Mouse (Mus musculus) MEL (cell line): ENCODE measurements around the gene Zfyve21. TPM values are rescaled to one million over a fixed set of nuclear protein-coding genes. Genes with fewer than 3 reads are reported as not detected.

ENCODE experiments used
- DNase-seq: peaks from one replicate; pipeline ENCODE4 v3.0.0; 2011; ENCODE audit warnings: low read depth, low spot score
- H3K27ac ChIP-seq: 2 replicates; pipeline ENCODE4 v1.5.1; 2012; ENCODE audit warnings: low read depth, mild to moderate bottlenecking, control low read depth, low read length, moderate library complexity; ENCODE audit not compliant: control insufficient read depth
- H3K27me3 ChIP-seq, 2 experiments: fragments of 150-350 bp in 1 of 2; sonication (generic) in 1 of 2; 2 replicates each; pipeline ENCODE4 v1.6.1; 2012; ENCODE audit warnings: low read length in 2 of 2, mild to moderate bottlenecking in 2 of 2, improper control_type of control experiment in 1 of 2, moderate library complexity in 1 of 2; ENCODE audit not compliant: insufficient read depth in 2 of 2, control insufficient read depth in 1 of 2
- H3K36me3 ChIP-seq, 2 experiments: 2 replicates each; pipeline ENCODE4 v1.6.1; 2012 to 2014; ENCODE audit warnings: low read length in 2 of 2, improper control_type of control experiment in 1 of 2, inconsistent platforms in 1 of 2, mild to moderate bottlenecking in 1 of 2; ENCODE audit not compliant: insufficient read depth in 2 of 2, control insufficient read depth in 1 of 2
- H3K4me1 ChIP-seq, 2 experiments: fragments of 150-350 bp in 1 of 2; sonication (generic) in 1 of 2; 2 replicates each; pipeline ENCODE4 v1.6.1; 2012; ENCODE audit warnings: low read length in 2 of 2, improper control_type of control experiment in 1 of 2, mild to moderate bottlenecking in 1 of 2; ENCODE audit not compliant: insufficient read depth in 2 of 2, control insufficient read depth in 1 of 2
- H3K4me3 ChIP-seq, 2 experiments: fragments of 150-350 bp in 1 of 2; sonication (generic) in 1 of 2; 2 replicates each; pipeline ENCODE4 v1.5.1; 2012; ENCODE audit warnings: low read depth in 2 of 2, low read length in 2 of 2, mild to moderate bottlenecking in 2 of 2, moderate library complexity in 2 of 2, control low read depth in 1 of 2, improper control_type of control experiment in 1 of 2; ENCODE audit not compliant: control insufficient read depth in 1 of 2, insufficient read depth in 1 of 2
- H3K79me2 ChIP-seq: 2 replicates; pipeline ENCODE4 v1.6.1; 2012; ENCODE audit warnings: mild to moderate bottlenecking, low read length, moderate library complexity; ENCODE audit not compliant: control insufficient read depth, poor library complexity, insufficient read depth
- H3K9ac ChIP-seq: 2 replicates; pipeline ENCODE4 v1.6.1; 2012; ENCODE audit warnings: low read depth, mild to moderate bottlenecking, control low read depth, low read length, moderate library complexity; ENCODE audit not compliant: control insufficient read depth, poor library complexity, severe bottlenecking
- H3K9me3 ChIP-seq: fragments of 150-350 bp; sonication (generic); replicated peaks from 2 replicates; pipeline ENCODE4 v1.6.1; 2012; ENCODE audit warnings: mild to moderate bottlenecking, low read length, improper control_type of control experiment, moderate library complexity; ENCODE audit not compliant: insufficient read depth
- BHLHE40 ChIP-seq: IDR thresholded peaks from 2 replicates; pipeline ENCODE4 v1.6.1; 2012; ENCODE audit warnings: low read depth, mild to moderate bottlenecking, inconsistent platforms, low read length, improper control_type of control experiment, borderline replicate concordance
- CHD1 ChIP-seq: IDR thresholded peaks from 2 replicates; pipeline ENCODE4 v1.6.1; 2012; ENCODE audit warnings: low read depth, mild to moderate bottlenecking, inconsistent platforms, low read length, improper control_type of control experiment
- CHD2 ChIP-seq: IDR thresholded peaks from 2 replicates; pipeline ENCODE4 v1.6.1; 2011; ENCODE audit warnings: low read length, improper control_type of control experiment
- E2F4 ChIP-seq: IDR thresholded peaks from 2 replicates; pipeline ENCODE4 v1.6.1; 2011; ENCODE audit warnings: low read depth, low read length, improper control_type of control experiment, borderline replicate concordance
- ETS1 ChIP-seq: IDR thresholded peaks from 2 replicates; pipeline ENCODE4 v1.6.1; 2012; ENCODE audit warnings: low read depth, mild to moderate bottlenecking, inconsistent platforms, low read length, improper control_type of control experiment, moderate library complexity
- GABPA ChIP-seq: IDR thresholded peaks from 2 replicates; pipeline ENCODE4 v1.6.1; 2012; ENCODE audit warnings: low read depth, mild to moderate bottlenecking, inconsistent platforms, low read length, improper control_type of control experiment, moderate library complexity
- GATA1 ChIP-seq: IDR thresholded peaks from 2 replicates; pipeline ENCODE4 v1.6.1; 2011; ENCODE audit warnings: low read depth, low read length, improper control_type of control experiment
- HCFC1 ChIP-seq: IDR thresholded peaks from 2 replicates; pipeline ENCODE4 v1.6.1; 2012; ENCODE audit warnings: low read depth, mild to moderate bottlenecking, inconsistent platforms, low read length, improper control_type of control experiment, moderate library complexity
- KAT2A ChIP-seq: conservative IDR thresholded peaks from 2 replicates; pipeline ENCODE4 v1.6.1; 2012; ENCODE audit warnings: low read depth, low read length, improper control_type of control experiment, inconsistent platforms
- MAZ ChIP-seq: IDR thresholded peaks from 2 replicates; pipeline ENCODE4 v1.6.1; 2012; ENCODE audit warnings: low read depth, mild to moderate bottlenecking, inconsistent platforms, low read length, improper control_type of control experiment
- MYC ChIP-seq: IDR thresholded peaks from 2 replicates; pipeline ENCODE4 v1.6.1; 2011; ENCODE audit warnings: low read depth, mild to moderate bottlenecking, low read length, improper control_type of control experiment, moderate library complexity
- NRF1 ChIP-seq: IDR thresholded peaks from 2 replicates; pipeline ENCODE4 v1.6.1; 2014; ENCODE audit warnings: low read depth, mild to moderate bottlenecking, inconsistent platforms, low read length, improper control_type of control experiment, moderate library complexity; ENCODE audit not compliant: poor library complexity, insufficient read depth, severe bottlenecking
- POLR2AphosphoS2 ChIP-seq: IDR thresholded peaks from 2 replicates; pipeline ENCODE4 v1.6.1; 2011; ENCODE audit warnings: low read length, improper control_type of control experiment
- POLR2AphosphoS5 ChIP-seq: IDR thresholded peaks from 2 replicates; pipeline ENCODE4 v1.6.1; 2012; ENCODE audit warnings: low read depth, borderline replicate concordance, mild to moderate bottlenecking, inconsistent platforms, low read length, moderate library complexity, mixed read lengths
- RAD21 ChIP-seq: IDR thresholded peaks from 2 replicates; pipeline ENCODE4 v1.6.1; 2011; ENCODE audit warnings: mild to moderate bottlenecking, low read depth, low read length, improper control_type of control experiment
- SMC3 ChIP-seq: IDR thresholded peaks from 2 replicates; pipeline ENCODE4 v1.6.1; 2011; ENCODE audit warnings: low read depth, low read length, improper control_type of control experiment
- UBTF ChIP-seq: IDR thresholded peaks from 2 replicates; pipeline ENCODE4 v1.6.1; 2012; ENCODE audit warnings: low read depth, mild to moderate bottlenecking, inconsistent platforms, low read length, improper control_type of control experiment, moderate library complexity, borderline replicate concordance; ENCODE audit not compliant: insufficient read depth
- USF1 ChIP-seq: IDR thresholded peaks from 2 replicates; pipeline ENCODE4 v1.6.1; 2014; ENCODE audit warnings: low read depth, mild to moderate bottlenecking, inconsistent platforms, low read length, improper control_type of control experiment, moderate library complexity
- ZC3H11A ChIP-seq: IDR thresholded peaks from 2 replicates; pipeline ENCODE4 v1.6.1; 2012; ENCODE audit warnings: low read depth, mild to moderate bottlenecking, inconsistent platforms, low read length, improper control_type of control experiment
- ZMIZ1 ChIP-seq: IDR thresholded peaks from 2 replicates; pipeline ENCODE4 v1.6.1; 2012; ENCODE audit warnings: low read depth, mild to moderate bottlenecking, inconsistent platforms, low read length, improper control_type of control experiment, moderate library complexity
- ZNF384 ChIP-seq: IDR thresholded peaks from 2 replicates; pipeline ENCODE4 v1.6.1; 2012; ENCODE audit warnings: low read depth, mild to moderate bottlenecking, inconsistent platforms, low read length, improper control_type of control experiment
- polyA plus RNA-seq, 2 experiments: library from polyadenylated mRNA; stranded (reverse) in 1 of 2; unstranded in 1 of 2; fragments of >175 nt in 1 of 2; fragments of >200 nt in 1 of 2; gene quantifications; 2 replicates each; pipeline versions ENCODE4 v1.2.1 to v1.2.4; 2012; ENCODE audit warnings: low replicate concordance in 2 of 2, low read depth in 1 of 2; ENCODE audit not compliant: insufficient read length in 2 of 2, insufficient read depth in 1 of 2, missing spikeins in 1 of 2
- total RNA-seq: library from RNA; depleted of rRNA; stranded (reverse); fragments of 300-350 nt; gene quantifications from 2 replicates; pipeline ENCODE4 v1.2.3, GENCODE M21; 2012

Zfyve21 gene
- total and polyA plus RNA-seq, 3 experiments: 8.1 to 9.1 TPM; not detected in 1

DNA sequence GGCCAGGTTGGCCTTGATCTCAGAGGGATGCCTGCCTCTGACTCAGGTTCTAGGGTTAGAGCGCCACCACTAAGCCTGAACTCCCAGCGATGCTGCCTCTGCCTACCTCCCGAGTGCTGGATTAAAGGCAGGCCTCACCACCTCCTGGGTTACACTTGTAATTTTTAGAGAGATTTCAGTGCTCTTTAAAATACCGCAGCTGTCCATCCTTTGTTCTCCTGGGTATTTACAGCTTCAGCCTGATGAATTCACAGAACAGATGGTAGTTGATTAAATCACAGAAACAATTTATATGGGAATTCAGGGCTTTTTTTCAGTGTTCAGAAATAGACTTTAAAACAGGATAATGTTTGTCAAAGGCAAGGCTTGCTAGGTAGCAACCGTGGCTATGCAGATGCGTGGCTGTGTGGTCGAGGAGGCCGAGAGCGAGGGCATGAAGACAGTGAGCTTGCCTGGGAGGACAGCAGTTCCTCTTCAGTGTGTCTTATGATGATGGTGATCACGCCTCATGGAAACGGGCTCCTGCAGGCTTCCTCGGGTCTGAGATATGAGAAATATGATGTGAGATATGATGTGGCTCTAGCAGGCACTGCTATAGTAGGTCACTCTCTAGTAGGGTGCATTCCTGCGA lies 22.4 kb upstream of the Zfyve21 start:
- no peaks in the 10 kb centered on the region for H3K79me2 ChIP-seq
- H3K27ac ChIP-seq: no peak overlapping the region
- no peak for TF ChIP-seq ZMIZ1
- TF ChIP-seq ZNF384: no peak
- TF ChIP-seq USF1: no peak
- TF ChIP-seq MYC: no peak
- no peak for TF ChIP-seq GATA1
- no peak for TF ChIP-seq UBTF
- TF ChIP-seq RAD21: no peak
- no peak for TF ChIP-seq MAZ
- no peak for TF ChIP-seq BHLHE40
- no peak for TF ChIP-seq ZC3H11A
- no peak for TF ChIP-seq CHD2
- TF ChIP-seq CHD1: no peak
- TF ChIP-seq KAT2A: no peak
- TF ChIP-seq ETS1: no peak
- no peak for TF ChIP-seq POLR2AphosphoS5
- no peak for TF ChIP-seq E2F4
- TF ChIP-seq SMC3: no peak
- no peak overlapping the region for H3K9ac ChIP-seq
- no peaks in the 10 kb centered on the region for H3K9me3 ChIP-seq
- no peak for DNase-seq
- H3K4me3 ChIP-seq: no peak overlapping the region
- H3K4me1 ChIP-seq: 0 out of 4 replicates have a peak, but pooled peaks cover 0 to 2% of the 10 kb centered on the region in 2 experiments
- H3K27me3 ChIP-seq: no peaks in the 10 kb centered on the region
- H3K36me3 ChIP-seq: peaks cover 0 to 3% of the 10 kb centered on the region in 2 experiments; a peak in 2 of 4 replicates

- TF ChIP-seq ZNF384: no peak
- TF ChIP-seq RAD21: no peak
- TF ChIP-seq POLR2AphosphoS2: no peak
- TF ChIP-seq POLR2AphosphoS5: no peak
- TF ChIP-seq NRF1: no peak
- TF ChIP-seq HCFC1: no peak
- TF ChIP-seq GABPA: no peak
- H3K79me2 ChIP-seq: no peaks in the 10 kb centered on the region
- no peak overlapping the region for H3K27ac ChIP-seq
- H3K9ac ChIP-seq: no peak overlapping the region
- no peak overlapping the region for H3K4me3 ChIP-seq
- DNase-seq: no peak
- no peaks in the 10 kb centered on the region for H3K9me3 ChIP-seq
- no peaks in the 10 kb centered on the region for H3K27me3 ChIP-seq
- H3K4me1 ChIP-seq: 0 out of 4 replicates have a peak, but pooled peaks cover 0 to 2% of the 10 kb centered on the region in 2 experiments
- peaks cover 0 to 2% of the 10 kb centered on the region in 2 experiments; a peak in 1 of 4 replicates for H3K36me3 ChIP-seq
Measured at GRCm38 (mm10) chr12:111794102-111794501, 19.9 kb upstream of the Zfyve21 start.
